Mouse (Mus musculus): ENCODE results near the gene Gnb2.

Gnb2 gene

DNA sequence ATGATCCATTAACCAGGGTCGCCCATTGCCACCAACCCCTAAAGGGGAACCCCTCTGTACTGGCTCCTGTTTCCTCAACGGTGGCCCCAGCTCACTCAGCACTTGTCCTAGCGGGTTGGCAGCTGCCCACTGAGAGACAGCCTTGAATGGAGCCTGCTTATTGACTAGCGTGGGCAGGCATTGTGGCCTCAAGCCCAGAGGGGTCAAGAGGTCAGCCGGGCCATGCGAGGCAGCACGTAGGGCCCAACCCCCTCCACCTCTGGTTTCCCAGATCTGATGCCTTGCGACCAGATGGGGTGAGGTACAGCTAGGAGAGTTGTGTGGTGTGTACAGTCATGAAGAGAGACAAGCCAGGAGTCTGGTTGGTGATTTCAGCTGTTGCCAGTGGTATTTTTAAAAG lies 51.4 kb downstream of the Gnb2 start:
- no peak for DNase-seq (ENCODE audit: extremely low spot score, low read depth, low spot score)

DNA sequence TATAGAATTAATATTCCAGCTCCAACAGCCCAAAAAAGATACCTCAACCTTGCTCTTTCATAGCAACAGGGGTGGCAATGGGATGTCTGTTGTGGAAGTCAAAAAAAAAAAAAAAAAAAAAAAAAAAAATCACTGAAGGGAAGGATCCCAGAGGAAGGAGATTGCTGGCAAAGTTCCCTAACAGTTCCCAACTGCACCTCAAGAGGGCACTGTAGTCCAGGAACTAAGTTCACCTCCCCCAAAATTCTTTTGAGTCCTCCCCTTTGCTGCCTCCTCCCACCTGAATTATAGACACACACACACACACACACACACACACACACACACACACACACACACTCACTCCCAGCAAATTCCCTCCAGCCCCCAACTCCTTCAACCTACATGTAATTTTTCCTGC lies 52.2 kb downstream of the Gnb2 start:
- DNase-seq (ENCODE audit: extremely low spot score, low read depth, low spot score) = peak; percentile 84
